Mouse (Mus musculus) liver, embryonic 14.5 days (tissue): ENCODE data around the gene Padi4.

Source experiments
- CTCF ChIP-seq: IDR thresholded peaks from 2 replicates; pipeline ENCODE4 v1.5.1; 2016; ENCODE audit warnings: antibody characterized with exemption, low read depth, control low read depth
- EP300 ChIP-seq: IDR thresholded peaks from 2 replicates; pipeline ENCODE4 v1.6.1; 2016; ENCODE audit warnings: antibody characterized with exemption, low read depth

DNA sequence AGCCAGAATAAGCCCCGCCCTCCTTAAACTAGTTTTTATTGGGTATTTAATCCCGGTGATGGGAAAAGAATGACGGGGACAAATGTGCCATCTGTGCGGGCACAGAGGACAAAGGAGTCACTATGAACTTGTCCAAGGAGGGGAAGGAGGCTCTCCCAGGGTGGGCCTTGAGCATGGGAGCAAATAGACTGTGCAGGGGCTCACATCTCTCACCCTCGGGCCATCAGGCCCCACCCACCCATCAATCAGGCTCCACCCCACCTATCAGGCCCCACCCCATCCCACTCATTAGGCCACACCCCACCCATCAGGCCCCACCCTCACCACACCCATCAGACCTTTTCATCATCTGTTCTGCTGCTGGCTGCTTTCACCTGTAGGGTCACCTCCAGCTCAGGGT, 5.1 kb downstream of the Padi4 start:
- TF ChIP-seq CTCF (no peak), EP300 (no peak)
